ENCODE assay signal across 7 mouse cellular contexts in genomic region chr4:133058123-133058453, GRCm38 (mm10). TPM values are rescaled to one million over a fixed set of nuclear protein-coding genes. Genes with fewer than 3 reads are reported as not detected.
A peak's percentile ranks its signal among the peaks of the same experiment; 100 is the strongest.
DNase-seq lines count a peak whose midpoint lies in the region; ATAC-seq and TF ChIP-seq lines count a peak whose summit lies in the region.

No protein-coding gene starts in this region.

- H3K27me3 ChIP-seq in kidney, embryonic 16.5 days (ENCODE audit: insufficient read depth, low read length), result no peaks in the 10 kb centered on the region
- H3K27me3 ChIP-seq in ES-Bruce4 (ENCODE audit: control insufficient read depth, insufficient read depth, low read length, poor library complexity, severe bottlenecking), result no peaks in the 10 kb centered on the region
- H3K27me3 ChIP-seq in liver, embryonic 12.5 days (replicated peaks), result no peaks in the 10 kb centered on the region

- no peaks in the 10 kb centered on the region for H3K9me3 ChIP-seq in kidney, embryonic 16.5 days (ENCODE audit: low read length)
- H3K9me3 ChIP-seq in ES-Bruce4 (replicated peaks; ENCODE audit: control insufficient read depth, insufficient read depth, low read length, poor library complexity, severe bottlenecking), result no peaks in the 10 kb centered on the region
- no peaks in the 10 kb centered on the region for H3K9me3 ChIP-seq in liver, embryonic 12.5 days (replicated peaks)

- no peak for TF ChIP-seq EP300 in ES-Bruce4 (IDR thresholded peaks at IDR 0.05; ENCODE audit: insufficient read depth, low read depth, low read length)

- H3K4me1 ChIP-seq in kidney, embryonic 16.5 days (ENCODE audit: insufficient read depth, low read length), result peaks cover 53% of the 10 kb centered on the region
- H3K4me1 ChIP-seq in ES-Bruce4 (ENCODE audit: control insufficient read depth, insufficient read depth, low read length), result peaks cover 14% of the 10 kb centered on the region
- H3K4me1 ChIP-seq in cortical plate, adult 2 months (ENCODE audit: control insufficient read depth, insufficient read depth, low read length), result peaks cover 13% of the 10 kb centered on the region
- peaks cover 76% of the 10 kb centered on the region for H3K4me1 ChIP-seq in liver, embryonic 12.5 days

- intact Hi-C loops in gastrocnemius, postnatal 36 days (cut with DNase I), result loop anchor here (5.0 kb wide), 1 partner anchor 111 kb away; no protein-coding TSS in a partner anchor

- no peak overlapping the region for H3K9ac ChIP-seq in kidney, embryonic 16.5 days (replicated peaks; ENCODE audit: low read length)
- H3K9ac ChIP-seq in ES-Bruce4 (ENCODE audit: low read depth, poor library complexity, severe bottlenecking), result 0 out of 2 replicates have a peak overlapping the region, but pooled peaks have one; percentile 12
- H3K9ac ChIP-seq in liver, embryonic 12.5 days, result peak overlapping the region; percentile 71

- no peak for DNase-seq in kidney, adult 8-10 months
- DNase-seq in gastrocnemius, postnatal 36 days, result no peak
- DNase-seq in ovary, postnatal 36 days (ENCODE audit: low spot score), result no peak

- ATAC-seq in kidney, embryonic 16.5 days (ENCODE audit: low FRiP score, low TSS enrichment), result no peak
- peak; percentile 60 for ATAC-seq in liver, embryonic 12.5 days

- H3K27ac ChIP-seq in kidney, embryonic 16.5 days (ENCODE audit: low read length), result peak overlapping the region; percentile 88
- H3K27ac ChIP-seq in ES-Bruce4 (ENCODE audit: insufficient read depth, low read length), result peak overlapping the region; percentile 74
- peak overlapping the region; percentile 49 for H3K27ac ChIP-seq in cortical plate, adult 2 months (ENCODE audit: insufficient read depth, low read length)
- H3K27ac ChIP-seq in liver, embryonic 12.5 days, result peak overlapping the region; percentile 95

- H3K4me3 ChIP-seq in kidney, embryonic 16.5 days (ENCODE audit: low read length), result no peak overlapping the region
- no peak overlapping the region for H3K4me3 ChIP-seq in ES-Bruce4 (ENCODE audit: low read depth, low read length)
- no peak overlapping the region for H3K4me3 ChIP-seq in cortical plate, adult 2 months (ENCODE audit: insufficient read depth, low read length)
- H3K4me3 ChIP-seq in liver, embryonic 12.5 days, result peak overlapping the region; percentile 42

- no peak for TF ChIP-seq POLR2A in ES-Bruce4 (IDR thresholded peaks at IDR 0.05; ENCODE audit: insufficient read depth, low read length)
- TF ChIP-seq POLR2A in cortical plate, adult 2 months (IDR thresholded peaks at IDR 0.05; ENCODE audit: extremely low read depth, insufficient read depth, low read length), result no peak

- peaks cover 30% of the 10 kb centered on the region for H3K36me3 ChIP-seq in kidney, embryonic 16.5 days (ENCODE audit: insufficient read depth, low read length)
- H3K36me3 ChIP-seq in ES-Bruce4 (ENCODE audit: control insufficient read depth, insufficient read depth, low read length, poor library complexity, severe bottlenecking), result peaks cover 36% of the 10 kb centered on the region
- peaks cover 36% of the 10 kb centered on the region for H3K36me3 ChIP-seq in liver, embryonic 12.5 days

- WGBS in kidney, embryonic 16.5 days, result 84% methylated on average over 4 of the region's 4 CpGs
- 25% methylated on average over 4 of the region's 4 CpGs for WGBS in liver, embryonic 12.5 days (ENCODE audit: insufficient replicate concordance)

- no peak for TF ChIP-seq CTCF in ES-Bruce4 (IDR thresholded peaks at IDR 0.05; ENCODE audit: low read depth, low read length)
- no peak for TF ChIP-seq CTCF in cortical plate, adult 2 months (IDR thresholded peaks at IDR 0.05; ENCODE audit: extremely low read depth, insufficient read depth, low read length)

- peak overlapping the region; percentile 6; the same call in 1 of the 2 replicates for H3K4me2 ChIP-seq in kidney, embryonic 16.5 days (replicated peaks; ENCODE audit: low read depth, low read length)
- peak overlapping the region; percentile 81 for H3K4me2 ChIP-seq in liver, embryonic 12.5 days

RNA-seq across cellular contexts. Expression of gene Ahdc1, which starts 47.0 kb away (rescaled TPM):
- polyA plus RNA-seq in kidney, embryonic 16.5 days (2015; fragmentation: Nextera tagmentation; extraction: Ambion mirVana), result 9.8 and 11.7 TPM in 2 replicates
- polyA plus RNA-seq in ES-Bruce4 (2011; ENCODE audit: insufficient read depth, insufficient read length, low read depth, missing spikeins), result 88.2 and 102 TPM in 2 replicates
- polyA plus RNA-seq in cortical plate, adult 2 months (2012; rRNA removed), result 23.8 and 26.4 TPM in 2 replicates
- 2.9 and 3.2 TPM in 2 replicates for polyA plus RNA-seq in liver, embryonic 12.5 days (2016; fragmentation: Nextera tagmentation; extraction: Ambion mirVana)
- total RNA-seq in gastrocnemius, postnatal 36 days (2021), result 10 to 100 TPM; 27.4 to 31.7 TPM
